Mouse (Mus musculus) MEL (cell line): ENCODE data around the gene Lmo2. TPM values are rescaled to one million over a fixed set of nuclear protein-coding genes. Genes with fewer than 3 reads are reported as not detected.

ENCODE experiments used
- DNase-seq: peaks from one replicate; pipeline ENCODE4 v3.0.0; 2011; ENCODE audit warnings: low read depth, low spot score
- H3K27ac ChIP-seq: 2 replicates; pipeline ENCODE4 v1.5.1; 2012; ENCODE audit warnings: low read depth, mild to moderate bottlenecking, control low read depth, low read length, moderate library complexity; ENCODE audit not compliant: control insufficient read depth
- H3K27me3 ChIP-seq, 2 experiments: fragments of 150-350 bp in 1 of 2; sonication (generic) in 1 of 2; 2 replicates each; pipeline ENCODE4 v1.6.1; 2012; ENCODE audit warnings: low read length in 2 of 2, mild to moderate bottlenecking in 2 of 2, improper control_type of control experiment in 1 of 2, moderate library complexity in 1 of 2; ENCODE audit not compliant: insufficient read depth in 2 of 2, control insufficient read depth in 1 of 2
- H3K36me3 ChIP-seq, 2 experiments: 2 replicates each; pipeline ENCODE4 v1.6.1; 2012 to 2014; ENCODE audit warnings: low read length in 2 of 2, improper control_type of control experiment in 1 of 2, inconsistent platforms in 1 of 2, mild to moderate bottlenecking in 1 of 2; ENCODE audit not compliant: insufficient read depth in 2 of 2, control insufficient read depth in 1 of 2
- H3K4me1 ChIP-seq, 2 experiments: fragments of 150-350 bp in 1 of 2; sonication (generic) in 1 of 2; 2 replicates each; pipeline ENCODE4 v1.6.1; 2012; ENCODE audit warnings: low read length in 2 of 2, improper control_type of control experiment in 1 of 2, mild to moderate bottlenecking in 1 of 2; ENCODE audit not compliant: insufficient read depth in 2 of 2, control insufficient read depth in 1 of 2
- H3K4me3 ChIP-seq, 2 experiments: fragments of 150-350 bp in 1 of 2; sonication (generic) in 1 of 2; 2 replicates each; pipeline ENCODE4 v1.5.1; 2012; ENCODE audit warnings: low read depth in 2 of 2, low read length in 2 of 2, mild to moderate bottlenecking in 2 of 2, moderate library complexity in 2 of 2, control low read depth in 1 of 2, improper control_type of control experiment in 1 of 2; ENCODE audit not compliant: control insufficient read depth in 1 of 2, insufficient read depth in 1 of 2
- H3K79me2 ChIP-seq: 2 replicates; pipeline ENCODE4 v1.6.1; 2012; ENCODE audit warnings: mild to moderate bottlenecking, low read length, moderate library complexity; ENCODE audit not compliant: control insufficient read depth, poor library complexity, insufficient read depth
- H3K9ac ChIP-seq: 2 replicates; pipeline ENCODE4 v1.6.1; 2012; ENCODE audit warnings: low read depth, mild to moderate bottlenecking, control low read depth, low read length, moderate library complexity; ENCODE audit not compliant: control insufficient read depth, poor library complexity, severe bottlenecking
- H3K9me3 ChIP-seq: fragments of 150-350 bp; sonication (generic); replicated peaks from 2 replicates; pipeline ENCODE4 v1.6.1; 2012; ENCODE audit warnings: mild to moderate bottlenecking, low read length, improper control_type of control experiment, moderate library complexity; ENCODE audit not compliant: insufficient read depth
- BHLHE40 ChIP-seq: IDR thresholded peaks from 2 replicates; pipeline ENCODE4 v1.6.1; 2012; ENCODE audit warnings: low read depth, mild to moderate bottlenecking, inconsistent platforms, low read length, improper control_type of control experiment, borderline replicate concordance
- CHD1 ChIP-seq: IDR thresholded peaks from 2 replicates; pipeline ENCODE4 v1.6.1; 2012; ENCODE audit warnings: low read depth, mild to moderate bottlenecking, inconsistent platforms, low read length, improper control_type of control experiment
- CHD2 ChIP-seq: IDR thresholded peaks from 2 replicates; pipeline ENCODE4 v1.6.1; 2011; ENCODE audit warnings: low read length, improper control_type of control experiment
- CTCF ChIP-seq, 3 experiments: IDR thresholded peaks in 2 of 3; conservative IDR thresholded peaks in 1 of 3; 2 replicates each; pipeline ENCODE4 v1.5.1; 2011 to 2012; ENCODE audit warnings: low read length in 3 of 3, low read depth in 2 of 3, mild to moderate bottlenecking in 2 of 3, improper control_type of control experiment in 1 of 3, inconsistent platforms in 1 of 3, mixed read lengths in 1 of 3, moderate library complexity in 1 of 3; ENCODE audit not compliant: control insufficient read depth in 1 of 3, insufficient read depth in 1 of 3, poor library complexity in 1 of 3, severe bottlenecking in 1 of 3
- E2F4 ChIP-seq: IDR thresholded peaks from 2 replicates; pipeline ENCODE4 v1.6.1; 2011; ENCODE audit warnings: low read depth, low read length, improper control_type of control experiment, borderline replicate concordance
- ELF1 ChIP-seq: IDR thresholded peaks from 2 replicates; pipeline ENCODE4 v1.6.1; 2014; ENCODE audit warnings: low read depth, mild to moderate bottlenecking, inconsistent platforms, low read length, improper control_type of control experiment, moderate library complexity
- EP300 ChIP-seq, 2 experiments: IDR thresholded peaks; 2 replicates each; pipeline ENCODE4 v1.6.1; 2011; ENCODE audit warnings: improper control_type of control experiment in 2 of 2, low read length in 2 of 2, low read depth in 1 of 2, mild to moderate bottlenecking in 1 of 2
- ETS1 ChIP-seq: IDR thresholded peaks from 2 replicates; pipeline ENCODE4 v1.6.1; 2012; ENCODE audit warnings: low read depth, mild to moderate bottlenecking, inconsistent platforms, low read length, improper control_type of control experiment, moderate library complexity
- GABPA ChIP-seq: IDR thresholded peaks from 2 replicates; pipeline ENCODE4 v1.6.1; 2012; ENCODE audit warnings: low read depth, mild to moderate bottlenecking, inconsistent platforms, low read length, improper control_type of control experiment, moderate library complexity
- GATA1 ChIP-seq: IDR thresholded peaks from 2 replicates; pipeline ENCODE4 v1.6.1; 2011; ENCODE audit warnings: low read depth, low read length, improper control_type of control experiment
- HCFC1 ChIP-seq: IDR thresholded peaks from 2 replicates; pipeline ENCODE4 v1.6.1; 2012; ENCODE audit warnings: low read depth, mild to moderate bottlenecking, inconsistent platforms, low read length, improper control_type of control experiment, moderate library complexity
- JUND ChIP-seq: IDR thresholded peaks from 2 replicates; pipeline ENCODE4 v1.6.1; 2011; ENCODE audit warnings: low read depth, mild to moderate bottlenecking, improper control_type of control experiment, low read length
- KAT2A ChIP-seq: conservative IDR thresholded peaks from 2 replicates; pipeline ENCODE4 v1.6.1; 2012; ENCODE audit warnings: low read depth, low read length, improper control_type of control experiment, inconsistent platforms
- MAX ChIP-seq: IDR thresholded peaks from 2 replicates; pipeline ENCODE4 v1.6.1; 2011; ENCODE audit warnings: low read length, improper control_type of control experiment
- MAZ ChIP-seq: IDR thresholded peaks from 2 replicates; pipeline ENCODE4 v1.6.1; 2012; ENCODE audit warnings: low read depth, mild to moderate bottlenecking, inconsistent platforms, low read length, improper control_type of control experiment
- MEF2A ChIP-seq: IDR thresholded peaks from 2 replicates; pipeline ENCODE4 v1.6.1; 2014; ENCODE audit warnings: low read depth, mild to moderate bottlenecking, inconsistent platforms, low read length, improper control_type of control experiment; ENCODE audit not compliant: poor library complexity, insufficient replicate concordance, severe bottlenecking; ENCODE audit errors: extremely low read depth
- MXI1 ChIP-seq: IDR thresholded peaks from 2 replicates; pipeline ENCODE4 v1.6.1; 2011; ENCODE audit warnings: mild to moderate bottlenecking, low read depth, low read length, improper control_type of control experiment
- MYB ChIP-seq: IDR thresholded peaks from 2 replicates; pipeline ENCODE4 v1.6.1; 2011; ENCODE audit warnings: mild to moderate bottlenecking, low read depth, low read length, improper control_type of control experiment
- MYC ChIP-seq: IDR thresholded peaks from 2 replicates; pipeline ENCODE4 v1.6.1; 2011; ENCODE audit warnings: low read depth, mild to moderate bottlenecking, low read length, improper control_type of control experiment, moderate library complexity
- NELFE ChIP-seq: IDR thresholded peaks from 2 replicates; pipeline ENCODE4 v1.6.1; 2011; ENCODE audit warnings: low read depth, low read length, improper control_type of control experiment
- POLR2A ChIP-seq, 2 experiments: IDR thresholded peaks; 2 replicates each; pipeline ENCODE4 v1.6.1; 2011 to 2012; ENCODE audit warnings: low read length in 2 of 2, mild to moderate bottlenecking in 2 of 2, control low read depth in 1 of 2, improper control_type of control experiment in 1 of 2, low read depth in 1 of 2, moderate library complexity in 1 of 2; ENCODE audit not compliant: control insufficient read depth in 1 of 2, insufficient read depth in 1 of 2, poor library complexity in 1 of 2
- POLR2AphosphoS2 ChIP-seq: IDR thresholded peaks from 2 replicates; pipeline ENCODE4 v1.6.1; 2011; ENCODE audit warnings: low read length, improper control_type of control experiment
- POLR2AphosphoS5 ChIP-seq: IDR thresholded peaks from 2 replicates; pipeline ENCODE4 v1.6.1; 2012; ENCODE audit warnings: low read depth, borderline replicate concordance, mild to moderate bottlenecking, inconsistent platforms, low read length, moderate library complexity, mixed read lengths
- RAD21 ChIP-seq: IDR thresholded peaks from 2 replicates; pipeline ENCODE4 v1.6.1; 2011; ENCODE audit warnings: mild to moderate bottlenecking, low read depth, low read length, improper control_type of control experiment
- RCOR1 ChIP-seq: IDR thresholded peaks from 2 replicates; pipeline ENCODE4 v1.6.1; 2012; ENCODE audit warnings: low read depth, mild to moderate bottlenecking, inconsistent platforms, low read length, improper control_type of control experiment
- SIN3A ChIP-seq: IDR thresholded peaks from 2 replicates; pipeline ENCODE4 v1.6.1; 2012; ENCODE audit warnings: low read length, improper control_type of control experiment, inconsistent platforms
- SMC3 ChIP-seq: IDR thresholded peaks from 2 replicates; pipeline ENCODE4 v1.6.1; 2011; ENCODE audit warnings: low read depth, low read length, improper control_type of control experiment
- TAL1 ChIP-seq: IDR thresholded peaks from 2 replicates; pipeline ENCODE4 v1.6.1; 2012; ENCODE audit warnings: mild to moderate bottlenecking, inconsistent platforms, low read length, moderate library complexity, mixed read lengths
- TBP ChIP-seq: IDR thresholded peaks from 2 replicates; pipeline ENCODE4 v1.8.0; 2011; ENCODE audit warnings: low read depth, low read length, improper control_type of control experiment
- TCF12 ChIP-seq: IDR thresholded peaks from 2 replicates; pipeline ENCODE4 v1.6.1; 2014; ENCODE audit warnings: low read depth, mild to moderate bottlenecking, inconsistent platforms, low read length, improper control_type of control experiment, moderate library complexity
- UBTF ChIP-seq: IDR thresholded peaks from 2 replicates; pipeline ENCODE4 v1.6.1; 2012; ENCODE audit warnings: low read depth, mild to moderate bottlenecking, inconsistent platforms, low read length, improper control_type of control experiment, moderate library complexity, borderline replicate concordance; ENCODE audit not compliant: insufficient read depth
- USF1 ChIP-seq: IDR thresholded peaks from 2 replicates; pipeline ENCODE4 v1.6.1; 2014; ENCODE audit warnings: low read depth, mild to moderate bottlenecking, inconsistent platforms, low read length, improper control_type of control experiment, moderate library complexity
- USF2 ChIP-seq, 2 experiments: IDR thresholded peaks; 2 replicates each; pipeline ENCODE4 v1.6.1; 2011 to 2012; ENCODE audit warnings: improper control_type of control experiment in 2 of 2, low read length in 2 of 2, borderline replicate concordance in 1 of 2, inconsistent platforms in 1 of 2, low read depth in 1 of 2, mild to moderate bottlenecking in 1 of 2; ENCODE audit not compliant: insufficient read depth in 1 of 2
- ZC3H11A ChIP-seq: IDR thresholded peaks from 2 replicates; pipeline ENCODE4 v1.6.1; 2012; ENCODE audit warnings: low read depth, mild to moderate bottlenecking, inconsistent platforms, low read length, improper control_type of control experiment
- ZKSCAN1 ChIP-seq: IDR thresholded peaks from 2 replicates; pipeline ENCODE4 v1.6.1; 2012; ENCODE audit warnings: low read depth, mild to moderate bottlenecking, inconsistent platforms, low read length, improper control_type of control experiment, moderate library complexity
- ZMIZ1 ChIP-seq: IDR thresholded peaks from 2 replicates; pipeline ENCODE4 v1.6.1; 2012; ENCODE audit warnings: low read depth, mild to moderate bottlenecking, inconsistent platforms, low read length, improper control_type of control experiment, moderate library complexity
- ZNF384 ChIP-seq: IDR thresholded peaks from 2 replicates; pipeline ENCODE4 v1.6.1; 2012; ENCODE audit warnings: low read depth, mild to moderate bottlenecking, inconsistent platforms, low read length, improper control_type of control experiment
- polyA plus RNA-seq, 2 experiments: library from polyadenylated mRNA; stranded (reverse) in 1 of 2; unstranded in 1 of 2; fragments of >175 nt in 1 of 2; fragments of >200 nt in 1 of 2; gene quantifications; 2 replicates each; pipeline versions ENCODE4 v1.2.1 to v1.2.4; 2012; ENCODE audit warnings: low replicate concordance in 2 of 2, low read depth in 1 of 2; ENCODE audit not compliant: insufficient read length in 2 of 2, insufficient read depth in 1 of 2, missing spikeins in 1 of 2
- total RNA-seq: library from RNA; depleted of rRNA; stranded (reverse); fragments of 300-350 nt; gene quantifications from 2 replicates; pipeline ENCODE4 v1.2.3, GENCODE M21; 2012

The Lmo2 gene
- total and polyA plus RNA-seq, 3 experiments, result 96.2 to 278 (median 184) TPM

- peak overlapping the region in 1 of 2 experiments; percentile 13; a peak in 1 of 4 replicates for H3K4me3 ChIP-seq
- peaks cover 0 to 76% of the 10 kb centered on the region in 2 experiments; a peak in 2 of 4 replicates for H3K36me3 ChIP-seq
- no peaks in the 10 kb centered on the region for H3K9me3 ChIP-seq
- H3K9ac ChIP-seq, result peak overlapping the region; percentile 53
- H3K79me2 ChIP-seq, result peaks cover 86% of the 10 kb centered on the region
- peak overlapping the region; percentile 89 for H3K27ac ChIP-seq
- DNase-seq, result peak; percentile 82
- H3K4me1 ChIP-seq, result peaks cover 33 to 65% of the 10 kb centered on the region in 2 experiments
- H3K27me3 ChIP-seq, result no peaks in the 10 kb centered on the region
- TF ChIP-seq GABPA (no peak), ZKSCAN1 (no peak), KAT2A (no peak), EP300 (IDR thresholded peaks at IDR 0.05; ENCODE audit: low read depth in 1 of 2, low read length in 2 of 2) (peak in 1 of 2 experiments; percentile 62; a peak in 3 of 4 replicates), MAZ (no peak), TAL1 (no peak), UBTF (no peak), TCF12 (no peak), MAX (peak; percentile 69; the same call in 1 of the 2 replicates), RCOR1 (peak; percentile 48; the same call in 1 of the 2 replicates), GATA1 (peak; percentile 52; the same call in 1 of the 2 replicates), SIN3A (0 out of 2 replicates have a peak, but pooled peaks have one; percentile 42), JUND (no peak), POLR2A (IDR thresholded peaks at IDR 0.05; ENCODE audit: control insufficient read depth in 1 of 2, insufficient read depth in 1 of 2, low read depth in 1 of 2, low read length in 2 of 2, poor library complexity in 1 of 2) (peak in 1 of 2 experiments; percentile 55; a peak in 2 of 4 replicates), NELFE (no peak), RAD21 (no peak), ZC3H11A (no peak), ETS1 (peak; percentile 70), ZNF384 (no peak), BHLHE40 (peak; percentile 39; the same call in 1 of the 2 replicates), MYC (peak; percentile 81), ELF1 (no peak), CTCF (IDR thresholded peaks at IDR 0.05 in 2 of 3, conservative IDR thresholded peaks at IDR 0.05 in 1 of 3; ENCODE audit: control insufficient read depth in 1 of 3, insufficient read depth in 1 of 3, low read depth in 2 of 3, low read length in 3 of 3, poor library complexity in 1 of 3, severe bottlenecking in 1 of 3) (no peak), USF2 (IDR thresholded peaks at IDR 0.05; ENCODE audit: borderline replicate concordance in 1 of 2, insufficient read depth in 1 of 2, low read depth in 1 of 2, low read length in 2 of 2) (no peak), MXI1 (peak; percentile 45; the same call in 1 of the 2 replicates), CHD1 (no peak), MYB (no peak), CHD2 (no peak), SMC3 (no peak), E2F4 (no peak), USF1 (no peak), ZMIZ1 (no peak), MEF2A (no peak; the same call in 1 of the 2 replicates), TBP (no peak), POLR2AphosphoS2 (no peak), POLR2AphosphoS5 (no peak), HCFC1 (no peak)
Observed at GRCm38 (mm10) chr2:103962349-103962748, 4.6 kb downstream of the Lmo2 start.
